Mouse (Mus musculus) cerebellum, adult (tissue): ENCODE data around the gene Cib2.

Experiments used
- ATAC-seq: cut with Nextera tagmentation; 2 replicates; pipeline ENCODE4 v1.9.2; 2017; ENCODE audit warnings: mild to moderate bottlenecking, moderate library complexity, mixed read lengths; ENCODE audit not compliant: insufficient number of reproducible peaks, low FRiP score, low TSS enrichment

Gene Cib2

GRCm38 (mm10) chr9:54500832-54501452, 59.1 kb downstream of the Cib2 start:
- ATAC-seq: peak; percentile 28; the same call in 1 of the 2 replicates

GRCm38 (mm10) chr9:54499791-54500190, 60.2 kb downstream of the Cib2 start:
- ATAC-seq: no peak

- ATAC-seq: no peak
Observed at GRCm38 (mm10) chr9:54499291-54499690, 60.7 kb downstream of the Cib2 start.
